18 mouse cellular contexts compared by ENCODE assay signal in genomic region chr10:20505454-20505853, GRCm38 (mm10).
A peak's percentile ranks its signal among the peaks of the same experiment; 100 is the strongest.
DNase-seq lines count a peak whose midpoint lies in the region; ATAC-seq and TF ChIP-seq lines count a peak whose summit lies in the region.
"Had no signal": no experiment of that assay in that cellular context is flagged by ENCODE, and none has a peak within 500 bp of the region (broad histone marks: within the 10 kb centered on the region; RNA-seq: fewer than 3 reads in every experiment).

No protein-coding gene starts in this region.

- H3K4me3 ChIP-seq in liver, postnatal 0 days (ENCODE audit: low read depth, low read length): no peak overlapping the region
- H3K4me3 ChIP-seq in liver, embryonic 12.5 days: no peak overlapping the region
- H3K4me3 ChIP-seq: hindbrain, embryonic 13.5 days; intestine, embryonic 15.5 days; megakaryocyte, embryonic 14.5 days; neural tube, embryonic 13.5 days had no signal

- DNase-seq in adrenal gland, adult 8-10 months: peak; percentile 21
- no peak for DNase-seq in adrenal gland, postnatal 25 days
- DNase-seq in liver, postnatal 0 days: peak; percentile 34
- peak; percentile 34 for DNase-seq in lung, postnatal 14 days
- DNase-seq in frontal cortex, adult 2 months (ENCODE audit: extremely low spot score in 1 of 2, low spot score in 1 of 2): no peak
- no peak for DNase-seq in layer of hippocampus, adult 11-12 months (ENCODE audit: low spot score)
- DNase-seq: cerebellum, adult 9-11 months; forebrain, postnatal 0 days; kidney, postnatal 10 days; layer of hippocampus, adult 9-11 months had no signal

- no peaks in the 10 kb centered on the region for H3K9me3 ChIP-seq in liver, postnatal 0 days (ENCODE audit: low read length)
- H3K9me3 ChIP-seq in liver, embryonic 12.5 days (replicated peaks): no peaks in the 10 kb centered on the region
- H3K9me3 ChIP-seq: hindbrain, embryonic 13.5 days; intestine, embryonic 15.5 days; megakaryocyte, embryonic 14.5 days; neural tube, embryonic 13.5 days had no signal

- peak; percentile 25; the same call in 1 of the 2 replicates for ATAC-seq in liver, postnatal 0 days
- ATAC-seq in liver, embryonic 12.5 days: no peak
- peak; percentile 89 for ATAC-seq in neutrophil, adult 5-6 weeks (ENCODE audit: extremely low read depth, insufficient number of reproducible peaks, low FRiP score, poor library complexity, severe bottlenecking)
- ATAC-seq: forebrain, postnatal 0 days; intestine, embryonic 15.5 days had no signal

- no peak overlapping the region for H3K27ac ChIP-seq in liver, postnatal 0 days (ENCODE audit: low read depth)
- H3K27ac ChIP-seq in liver, embryonic 12.5 days: no peak overlapping the region
- H3K27ac ChIP-seq: hindbrain, embryonic 13.5 days; intestine, embryonic 15.5 days; neural tube, embryonic 13.5 days; stomach, postnatal 0 days had no signal

- H3K4me2 ChIP-seq in liver, postnatal 0 days (ENCODE audit: low read depth, low read length): peak overlapping the region; percentile 11; the same call in 1 of the 2 replicates
- H3K4me2 ChIP-seq in liver, embryonic 12.5 days: no peak overlapping the region
- H3K4me2 ChIP-seq: hindbrain, embryonic 13.5 days; intestine, embryonic 15.5 days; liver, embryonic 11.5 days; neural tube, embryonic 13.5 days had no signal

- no peak overlapping the region for H3K9ac ChIP-seq in liver, postnatal 0 days (replicated peaks)
- no peak overlapping the region for H3K9ac ChIP-seq in liver, embryonic 12.5 days
- H3K9ac ChIP-seq: forebrain, postnatal 0 days; hindbrain, embryonic 13.5 days; intestine, embryonic 15.5 days; neural tube, embryonic 13.5 days had no signal

- TF ChIP-seq CTCF in liver, postnatal 0 days (IDR thresholded peaks at IDR 0.05; ENCODE audit: low read depth): no peak

- no peaks in the 10 kb centered on the region for H3K27me3 ChIP-seq in liver, postnatal 0 days (ENCODE audit: insufficient read depth, low read length)
- H3K27me3 ChIP-seq in liver, embryonic 12.5 days (replicated peaks): no peaks in the 10 kb centered on the region
- H3K27me3 ChIP-seq: hindbrain, embryonic 13.5 days; intestine, embryonic 15.5 days; neural tube, embryonic 13.5 days had no signal

- WGBS in liver, postnatal 0 days (ENCODE audit: insufficient replicate concordance): 73% methylated on average over 10 of the region's 10 CpGs
- 70% methylated on average over 10 of the region's 10 CpGs for WGBS in liver, embryonic 12.5 days (ENCODE audit: insufficient replicate concordance)

- TF ChIP-seq EP300 in liver, postnatal 0 days (IDR thresholded peaks at IDR 0.05; ENCODE audit: low read depth): 0 out of 2 replicates have a peak, but pooled peaks have one; percentile 12

- no peaks in the 10 kb centered on the region for H3K4me1 ChIP-seq in liver, postnatal 0 days (ENCODE audit: insufficient read depth)
- no peaks in the 10 kb centered on the region for H3K4me1 ChIP-seq in liver, embryonic 12.5 days
- H3K4me1 ChIP-seq: hindbrain, embryonic 13.5 days; neural tube, embryonic 13.5 days had no signal

- H3K36me3 ChIP-seq in liver, postnatal 0 days (replicated peaks; ENCODE audit: insufficient read depth, low read length): no peaks in the 10 kb centered on the region
- H3K36me3 ChIP-seq in liver, embryonic 12.5 days: no peaks in the 10 kb centered on the region
- H3K36me3 ChIP-seq: hindbrain, embryonic 13.5 days; intestine, embryonic 15.5 days; neural tube, embryonic 13.5 days had no signal

Comparison
In these comparisons a context has a peak if more than half of its experiments do, and no peak if none do; other contexts are left out.
1. DNase-seq: peak in adrenal gland, adult 8-10 months (single experiment), liver, postnatal 0 days (single experiment) and lung, postnatal 14 days (single experiment); none in adrenal gland, postnatal 25 days (single experiment), frontal cortex, adult 2 months (0 of 2) and layer of hippocampus, adult 11-12 months (single experiment).